Mouse (Mus musculus): ENCODE data around the gene Vmn1r91.
"Not testable (repeated sequence)": the region's sequence is repeated elsewhere in the genome, so short reads cannot be mapped to it uniquely, and the experiment has no call there.

Gene Vmn1r91

GRCm38 (mm10) chr7:20099380-20099779 is at the start of gene Vmn1r91:
Vmn1r91 (plus strand) TSS chr7:20099680.
- not testable (repeated sequence) for DNase-seq

GRCm38 (mm10) chr7:20064100-20064499 is 35.4 kb upstream of the Vmn1r91 start:
- DNase-seq: not testable (repeated sequence)

GRCm38 (mm10) chr7:20078118-20078517 is 21.4 kb upstream of the Vmn1r91 start:
- not testable (repeated sequence) for DNase-seq

GRCm38 (mm10) chr7:20122479-20122878 is 23.0 kb downstream of the Vmn1r91 start, which contains the start of gene Gm16442:
Gm16442 (minus strand) TSS chr7:20122579.
- not testable (repeated sequence) for DNase-seq

GRCm38 (mm10) chr7:20138988-20139387 is 39.5 kb downstream of the Vmn1r91 start, which contains the start of gene Vmn1r93:
Vmn1r93 (minus strand) TSS chr7:20139088.
- not testable (repeated sequence) for DNase-seq

All from kidney, postnatal 36 days (tissue).